Mouse (Mus musculus): ENCODE results near the gene Ssr4.
A peak's percentile ranks its signal among the peaks of the same experiment; 100 is the strongest.
"Not testable (repeated sequence)": the region's sequence is repeated elsewhere in the genome, so short reads cannot be mapped to it uniquely, and the experiment has no call there.

The Ssr4 gene

DNA sequence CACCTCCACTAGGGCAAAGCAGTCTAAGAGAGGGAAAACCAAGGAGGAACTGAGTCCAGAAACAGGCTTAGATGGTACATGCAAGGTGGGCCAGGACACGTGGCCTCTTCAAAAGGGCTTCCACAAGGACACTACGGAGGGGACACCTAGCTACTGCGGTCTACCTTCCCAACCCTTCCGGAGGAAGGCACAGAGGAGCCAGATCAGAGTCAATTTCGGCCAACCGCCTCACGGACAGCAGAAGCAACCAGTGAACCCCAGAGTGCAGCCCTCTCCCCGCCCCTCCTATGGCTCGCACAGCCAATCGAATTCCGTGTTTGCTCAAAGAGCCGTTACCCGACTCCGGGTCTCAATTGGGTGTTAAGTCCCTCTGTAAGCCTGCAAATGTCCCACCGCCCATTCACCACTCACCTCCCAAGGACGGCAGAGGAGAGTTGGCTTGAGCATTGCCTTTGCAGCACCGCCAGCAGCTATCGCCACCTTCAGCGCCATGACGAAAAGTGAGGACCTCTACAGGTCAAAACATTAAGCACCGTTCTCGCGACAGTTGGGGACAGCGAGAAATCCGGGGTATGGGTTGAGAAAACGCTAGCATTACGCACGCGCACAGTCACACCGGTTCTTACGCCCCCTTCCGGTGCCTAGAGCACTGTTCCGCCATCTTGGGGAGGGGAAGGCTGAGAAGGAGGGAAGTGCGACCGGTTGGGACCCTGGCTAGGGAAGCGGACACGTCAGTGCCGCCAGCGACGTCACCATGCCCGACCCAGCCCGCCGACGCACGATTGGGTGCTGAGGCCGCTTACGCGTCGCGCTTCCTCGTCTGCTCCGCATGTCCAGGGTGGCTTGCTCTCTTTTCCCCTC is at the start of gene Ssr4, which contains the start of gene Idh3g:
Gene Ssr4, plus strand, starts transcription at position 665 of the 861 bp plus-strand sequence.
Gene Idh3g, minus strand, starts transcription at position 534 of the 861 bp plus-strand sequence.
- DNase-seq = peak; percentile 96

DNA sequence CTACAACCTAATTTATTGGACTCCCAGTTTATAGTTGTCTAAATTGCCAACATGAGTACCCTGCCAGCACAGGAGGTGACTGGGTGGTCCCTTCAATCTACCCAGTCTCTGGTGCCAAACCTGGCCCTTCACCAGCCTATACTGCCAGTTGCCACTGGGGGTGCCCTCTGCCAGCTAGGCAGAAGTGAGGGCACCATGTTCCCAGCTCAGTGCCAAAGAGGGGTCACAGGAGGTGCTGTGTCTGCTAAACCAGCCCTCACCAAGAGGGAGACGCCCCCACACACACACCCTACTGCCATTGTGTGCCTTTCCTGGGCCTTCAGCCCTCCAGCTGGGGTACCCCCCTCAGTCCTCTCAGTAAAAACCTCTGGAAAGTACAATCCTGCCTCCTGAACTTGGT is 48.7 kb upstream of the Ssr4 start:
- DNase-seq = no peak

DNA sequence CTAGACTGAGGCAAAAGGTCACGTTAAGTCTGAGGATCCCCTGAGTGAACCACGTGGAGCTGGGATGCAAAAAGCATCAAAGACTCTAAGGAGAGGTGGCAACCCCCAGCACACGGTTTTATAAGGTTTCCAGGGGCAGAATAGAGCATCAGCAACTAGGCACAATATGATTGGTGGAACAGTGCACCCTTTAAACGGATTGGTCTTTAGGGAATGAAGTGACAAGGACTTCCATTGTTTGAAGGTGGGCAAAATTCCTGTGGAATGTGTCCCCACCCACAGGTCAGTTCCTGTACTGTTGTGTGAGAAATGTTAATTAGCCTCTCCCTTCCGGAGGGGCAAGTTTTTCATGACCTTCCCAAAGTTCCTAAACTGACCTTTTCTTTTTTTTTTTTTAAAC is 47.7 kb upstream of the Ssr4 start:
- DNase-seq = no peak

DNA sequence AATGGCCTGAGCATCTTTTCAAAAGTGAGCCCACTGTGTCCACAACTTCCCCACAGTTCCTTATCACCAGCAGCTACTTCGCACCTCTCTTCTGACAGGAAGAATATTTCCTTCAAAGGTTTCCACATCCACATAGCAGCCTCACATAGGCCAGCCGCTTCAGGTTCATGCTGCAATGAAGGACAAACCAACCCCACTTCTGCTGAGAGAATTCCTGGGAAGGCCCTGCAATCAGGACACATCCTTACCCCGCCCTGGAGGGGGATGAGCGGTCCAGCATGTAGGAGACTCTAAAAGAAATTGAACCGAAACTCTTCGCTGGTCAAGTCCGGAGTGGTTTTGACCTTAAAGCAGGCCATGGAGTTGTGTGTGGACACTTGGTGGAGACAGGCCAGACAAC is 47.0 kb upstream of the Ssr4 start:
- not testable (repeated sequence) for DNase-seq

DNA sequence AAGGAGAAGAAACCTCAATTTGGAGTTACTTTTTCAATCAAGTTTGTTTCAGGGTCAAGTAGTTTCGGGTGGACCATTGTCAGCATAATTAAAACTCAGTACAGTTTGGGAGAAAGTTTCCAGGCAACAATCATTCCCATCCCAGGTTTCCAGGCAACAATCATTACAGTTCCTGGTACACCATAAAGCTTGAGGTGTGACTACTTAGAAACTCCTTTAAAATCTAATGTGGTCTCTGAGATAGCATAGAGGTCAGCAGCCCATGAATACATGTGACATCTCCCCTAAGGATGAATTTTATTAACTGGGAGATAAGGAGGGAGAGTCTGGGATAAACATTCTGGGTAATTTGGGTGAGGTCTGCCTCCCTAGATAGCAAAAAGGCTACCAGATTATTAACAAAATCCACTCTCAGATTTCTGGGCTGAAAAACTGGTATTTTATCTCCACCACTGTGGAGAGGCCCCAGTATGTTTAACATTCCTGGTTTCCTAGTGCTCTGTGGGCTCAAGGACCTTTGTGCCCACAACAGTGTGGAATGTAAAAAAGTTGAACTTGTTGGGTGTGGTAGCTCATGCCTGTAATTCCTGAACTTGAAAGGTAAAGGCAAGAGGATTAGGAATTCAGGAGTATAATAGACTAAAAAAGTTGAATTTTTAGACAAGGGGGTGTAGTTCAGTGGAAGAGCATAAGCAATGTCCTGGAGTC is 41.9 kb upstream of the Ssr4 start:
- DNase-seq = no peak

DNA sequence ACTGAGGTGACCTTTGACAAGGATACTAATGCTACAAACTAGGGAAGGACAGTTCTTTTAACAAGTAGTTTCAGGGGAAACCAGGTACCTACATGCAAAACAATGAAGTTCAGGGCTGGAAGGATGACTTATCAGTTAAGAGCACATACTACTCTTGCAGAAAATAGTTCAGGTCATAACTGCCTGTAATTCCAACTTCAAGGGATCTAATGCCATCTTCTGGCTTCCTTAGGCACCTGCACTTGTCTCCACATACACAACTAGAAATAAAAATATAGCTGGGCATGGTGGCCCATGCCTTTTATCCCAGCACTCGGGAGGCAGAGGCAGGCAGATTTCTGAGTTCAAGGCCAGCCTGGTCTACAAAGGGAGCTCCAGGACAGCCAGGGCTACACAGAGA is 37.9 kb upstream of the Ssr4 start:
- DNase-seq = no peak

DNA sequence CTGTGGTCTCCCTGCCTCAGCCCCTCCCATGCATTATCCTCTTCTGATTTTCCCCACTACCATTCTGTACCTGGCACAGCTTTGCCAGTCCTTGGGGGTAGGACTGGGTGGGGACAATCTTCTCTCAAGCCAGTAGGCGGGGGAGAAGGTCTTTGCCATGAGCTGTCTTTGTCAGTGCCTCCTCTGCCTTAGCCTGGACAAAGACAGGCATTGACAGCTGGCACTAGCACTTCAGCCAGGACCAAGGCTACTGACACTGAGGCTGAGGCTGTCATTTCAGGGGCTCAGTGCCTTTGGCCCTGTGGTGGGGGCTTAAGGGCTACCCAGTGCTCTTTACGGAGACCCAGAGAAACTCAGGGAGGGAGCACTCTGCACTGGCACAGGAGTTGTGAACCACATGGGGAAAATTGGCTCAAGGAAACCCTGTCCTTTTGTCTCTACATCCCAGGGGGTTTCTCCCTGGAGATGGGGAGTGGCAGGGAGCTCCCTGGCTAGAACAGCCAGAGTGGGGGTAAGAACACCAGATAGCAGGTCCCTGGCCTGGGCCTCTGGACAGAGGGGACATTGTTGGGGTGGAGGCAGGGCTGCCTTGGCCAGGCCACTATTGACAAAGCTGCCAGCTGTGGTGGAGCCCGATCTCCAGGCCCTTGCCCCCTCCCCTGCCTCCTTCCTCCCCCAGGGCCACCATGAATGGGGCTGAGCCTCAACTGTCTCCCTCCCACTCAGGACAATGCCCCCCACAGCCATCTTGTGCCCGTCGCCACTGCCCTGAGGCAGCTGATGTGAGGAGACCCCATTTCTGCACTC is 30.3 kb upstream of the Ssr4 start, which contains the start of gene Plxnb3:
Gene Plxnb3, plus strand, starts transcription at position 757 of the 807 bp plus-strand sequence.
- DNase-seq = no peak

DNA sequence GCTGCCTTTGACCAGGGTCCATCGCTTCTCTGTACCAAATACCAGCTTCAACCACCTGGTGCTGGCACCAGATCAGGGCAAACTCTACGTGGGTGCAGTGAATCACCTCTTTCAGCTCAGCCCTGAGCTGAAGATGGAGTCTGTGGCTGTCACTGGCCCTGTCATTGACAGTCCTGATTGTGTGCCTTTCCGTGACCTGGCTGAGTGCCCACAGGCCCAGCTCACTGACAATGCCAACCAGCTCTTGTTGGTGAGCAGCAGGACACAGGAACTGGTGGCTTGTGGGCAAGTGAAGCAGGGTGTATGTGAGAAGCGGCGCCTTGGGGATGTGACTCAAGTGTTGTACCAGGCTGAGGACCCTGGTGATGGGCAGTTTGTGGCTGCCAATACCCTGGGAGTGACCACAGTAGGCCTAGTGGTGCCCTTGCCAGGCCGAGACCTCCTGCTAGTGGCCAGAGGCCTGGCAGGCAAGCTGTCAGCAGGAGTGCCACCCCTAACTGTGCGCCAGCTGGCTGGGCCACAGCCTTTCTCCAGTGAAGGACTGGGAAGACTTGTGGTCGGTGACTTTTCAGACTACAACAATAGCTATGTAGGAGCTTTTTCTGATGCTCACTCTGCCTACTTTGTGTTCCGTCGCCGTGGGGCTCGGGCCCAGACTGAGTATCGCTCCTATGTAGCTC is 28.1 kb upstream of the Ssr4 start:
- DNase-seq = no peak

DNA sequence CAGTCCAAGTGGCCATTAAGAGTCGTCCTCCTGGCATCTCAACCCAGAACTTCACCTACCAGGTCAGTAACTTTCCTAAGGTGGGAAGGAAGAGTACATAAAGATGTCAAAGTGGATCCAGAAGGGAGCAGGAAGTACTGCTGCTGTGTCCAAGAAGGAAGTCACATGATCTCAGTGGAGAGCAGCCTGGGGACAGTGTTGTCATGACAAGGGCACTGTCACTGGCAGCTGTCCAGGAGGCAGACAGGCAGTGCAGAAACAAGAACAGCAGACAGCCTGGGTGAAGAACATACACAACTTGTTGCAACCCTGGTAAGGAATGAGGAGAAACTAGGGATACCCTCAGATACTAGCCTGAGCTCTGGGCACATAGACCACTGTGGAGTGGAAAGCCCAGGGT is 21.5 kb upstream of the Ssr4 start:
- DNase-seq = peak; percentile 59

DNA sequence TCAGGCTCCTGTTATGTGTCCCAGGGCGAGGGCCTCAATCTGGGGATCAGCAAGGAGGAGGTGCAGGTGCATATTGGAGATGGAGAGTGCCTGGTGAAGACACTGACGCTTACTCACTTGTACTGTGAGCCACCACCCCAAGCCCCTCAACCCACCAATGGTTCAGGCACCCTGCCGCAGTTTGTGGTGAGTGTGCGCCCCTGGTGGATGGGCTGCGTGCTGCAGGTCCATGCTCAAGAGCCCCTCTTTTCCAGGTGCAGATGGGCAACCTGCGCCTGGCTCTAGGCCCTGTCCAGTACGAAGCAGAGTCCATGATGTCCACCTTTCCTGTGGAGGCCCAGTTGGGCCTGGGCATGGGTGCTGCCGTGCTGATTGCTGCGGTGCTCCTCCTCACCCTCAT is 19.6 kb upstream of the Ssr4 start:
- no peak for DNase-seq

DNA sequence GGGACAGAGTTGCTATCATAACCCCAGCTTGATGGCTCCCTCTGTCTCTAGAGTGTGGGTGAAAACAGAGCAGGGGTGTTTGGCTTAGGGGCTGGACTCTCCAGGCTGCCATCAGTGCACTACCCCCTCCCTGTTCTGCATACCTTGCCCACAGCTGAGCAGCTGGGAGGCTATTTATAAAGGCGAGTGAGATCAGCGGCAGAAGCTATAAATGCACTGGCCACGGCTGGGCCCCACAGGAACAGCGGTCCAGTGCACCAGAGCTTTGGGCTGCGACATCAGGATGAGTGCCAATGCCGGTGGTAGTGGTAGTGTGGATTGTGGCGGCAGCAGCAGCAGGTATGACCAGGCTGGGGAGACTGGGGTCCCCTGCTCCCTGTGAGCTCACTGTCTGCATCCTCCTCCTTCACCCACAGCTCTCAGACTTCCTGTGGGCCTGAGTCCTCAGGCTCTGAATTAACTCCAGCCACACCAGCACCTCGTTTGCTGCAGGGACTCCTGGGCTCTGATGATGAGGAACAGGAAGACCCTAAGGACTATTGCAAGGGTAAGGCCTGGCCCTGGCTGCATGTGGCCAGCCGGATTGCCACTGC is 12.6 kb upstream of the Ssr4 start, which contains the start of gene Srpk3:
Gene Srpk3, plus strand, starts transcription at position 238 of the 593 bp plus-strand sequence.
- no peak for DNase-seq

DNA sequence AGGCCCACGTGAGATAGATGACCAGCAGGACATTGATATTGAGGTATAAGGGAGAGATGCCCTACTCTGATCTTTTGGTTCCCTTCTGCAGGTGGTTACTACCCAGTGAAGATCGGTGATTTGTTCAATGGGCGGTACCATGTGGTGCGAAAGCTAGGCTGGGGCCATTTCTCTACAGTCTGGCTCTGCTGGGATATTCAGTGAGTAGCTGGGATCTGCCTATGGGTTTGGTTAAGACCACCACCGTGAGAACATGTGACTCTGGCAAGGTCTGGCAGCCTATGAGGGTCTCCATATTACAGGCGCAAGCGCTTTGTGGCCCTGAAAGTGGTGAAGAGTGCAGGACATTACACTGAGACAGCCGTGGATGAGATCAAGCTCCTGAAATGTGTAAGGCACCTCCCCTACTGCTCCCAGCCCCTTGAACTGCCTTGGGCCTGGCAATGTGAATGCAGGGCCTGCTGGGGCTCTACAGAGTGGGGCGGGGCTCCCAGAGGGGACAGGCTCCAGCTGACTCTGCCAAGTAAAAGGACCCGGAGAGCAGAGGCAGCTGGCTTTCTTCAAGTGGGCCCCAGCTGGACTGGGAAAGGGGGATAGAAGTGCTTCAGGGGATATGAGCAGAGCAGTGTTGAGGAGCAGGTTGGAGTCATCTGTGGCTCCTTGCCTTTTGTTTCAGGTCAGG is 11.9 kb upstream of the Ssr4 start:
- no peak for DNase-seq

DNA sequence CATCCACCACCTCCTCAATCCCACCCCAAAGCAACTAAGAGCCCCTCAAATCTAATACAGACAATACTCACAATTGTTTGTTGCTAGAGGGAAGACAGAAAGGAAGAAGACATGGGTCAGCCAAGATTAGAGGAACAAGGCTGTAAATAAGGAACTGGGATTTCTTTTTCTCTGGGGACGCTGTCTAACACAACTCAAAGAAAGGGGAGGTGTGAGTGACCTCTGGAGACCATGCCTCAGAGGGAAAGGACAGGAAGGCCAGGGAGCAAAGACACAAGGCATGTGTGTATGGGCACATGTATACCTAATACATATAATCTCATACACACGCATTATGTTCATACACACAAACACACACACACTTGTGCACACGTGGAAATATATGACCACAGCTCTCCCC is 4.6 kb upstream of the Ssr4 start:
- DNase-seq = no peak

DNA sequence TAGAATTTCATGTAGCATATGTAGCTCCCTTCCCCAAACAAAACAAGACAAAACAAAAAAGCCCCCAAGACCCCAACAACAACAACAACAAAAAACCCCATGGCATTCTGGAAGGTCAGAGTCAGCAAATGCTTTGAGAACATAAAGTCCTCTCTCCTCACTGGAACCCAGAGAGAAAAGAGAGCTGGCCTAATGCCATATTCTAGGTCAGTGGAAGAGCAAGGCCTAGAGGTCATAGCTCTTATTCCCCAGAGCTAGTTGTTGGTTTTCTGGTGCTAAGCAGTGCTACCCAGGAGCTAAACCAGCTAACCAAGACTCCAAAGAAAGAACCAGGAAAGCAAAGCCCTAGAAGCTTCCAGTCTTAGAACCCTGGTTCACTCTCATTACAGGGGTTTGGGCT is 1.2 kb upstream of the Ssr4 start:
- DNase-seq = peak; percentile 55

DNA sequence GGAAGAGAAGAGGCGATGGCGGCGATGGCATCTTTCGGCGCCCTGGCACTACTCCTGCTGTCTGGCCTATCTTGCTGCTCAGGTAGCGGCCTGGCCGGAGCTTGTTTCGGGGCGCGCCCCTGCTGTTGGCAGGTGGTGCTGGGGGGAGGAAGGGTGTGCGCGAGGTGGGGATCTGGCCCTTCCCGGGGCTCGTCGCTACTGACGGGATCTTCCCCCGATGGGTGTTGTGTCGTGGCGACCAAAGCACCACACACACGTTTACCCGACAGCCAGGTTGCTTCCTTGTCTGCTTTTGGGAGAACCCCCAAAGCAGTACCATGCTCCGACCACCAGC is 364 bp downstream of the Ssr4 start:
- no peak for DNase-seq

DNA sequence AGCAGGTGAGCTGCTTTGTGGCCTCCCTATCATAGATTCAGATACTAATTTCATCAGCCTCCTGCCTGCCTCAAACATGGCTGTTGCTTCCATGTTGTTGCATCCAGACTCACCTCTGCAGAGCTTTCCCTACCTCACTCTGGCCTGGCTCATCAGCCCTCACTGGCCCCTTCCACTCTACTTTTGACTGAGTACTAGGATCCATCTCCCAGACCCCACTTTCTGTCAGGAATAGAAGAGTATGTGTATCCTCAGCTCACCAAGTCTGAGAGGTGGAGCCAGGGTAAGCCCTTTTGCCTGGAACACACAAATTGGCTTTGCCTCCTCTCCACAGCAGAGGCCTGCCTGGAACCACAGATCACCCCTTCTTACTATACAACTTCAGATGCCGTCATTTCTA is 1.7 kb downstream of the Ssr4 start:
- no peak for DNase-seq

DNA sequence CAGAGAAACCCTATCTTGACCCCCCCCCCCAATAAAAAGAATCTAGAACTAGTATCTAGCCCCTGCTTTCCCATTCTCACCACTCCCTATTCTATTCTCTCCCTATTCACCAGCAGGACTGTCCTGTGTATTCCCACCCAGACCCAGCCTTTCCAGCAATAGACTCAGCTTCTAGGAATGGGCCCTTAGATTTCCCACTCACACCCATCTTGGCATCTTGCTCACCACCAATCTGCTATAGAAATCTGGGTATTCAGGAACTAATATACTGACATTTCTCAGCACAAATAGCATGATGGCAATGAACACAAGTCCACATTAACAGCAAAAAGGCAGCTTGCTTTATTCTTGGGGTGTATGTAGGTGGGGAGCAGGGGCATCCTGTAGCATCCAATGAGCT is 6.2 kb downstream of the Ssr4 start:
- DNase-seq = no peak

DNA sequence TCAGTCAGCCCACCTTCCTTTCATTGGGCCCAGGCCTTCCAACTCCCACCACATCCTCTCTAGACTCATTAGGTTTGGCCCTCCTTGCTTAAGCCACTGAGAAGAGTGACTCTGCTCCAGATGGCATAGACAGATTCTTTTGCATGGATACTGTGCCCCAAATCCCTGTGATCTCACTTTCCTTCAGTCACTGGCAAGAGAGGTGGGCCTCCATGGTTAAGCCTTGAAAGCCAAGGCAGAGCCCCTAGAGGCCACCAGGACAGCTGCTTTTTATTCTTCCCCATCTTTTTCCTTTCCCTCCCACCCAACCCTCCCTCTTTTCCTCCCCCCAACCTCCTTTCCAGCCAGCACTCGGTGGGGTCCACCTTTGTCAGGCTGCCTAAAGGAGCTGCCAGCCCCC is 6.7 kb downstream of the Ssr4 start:
- DNase-seq = no peak

DNA sequence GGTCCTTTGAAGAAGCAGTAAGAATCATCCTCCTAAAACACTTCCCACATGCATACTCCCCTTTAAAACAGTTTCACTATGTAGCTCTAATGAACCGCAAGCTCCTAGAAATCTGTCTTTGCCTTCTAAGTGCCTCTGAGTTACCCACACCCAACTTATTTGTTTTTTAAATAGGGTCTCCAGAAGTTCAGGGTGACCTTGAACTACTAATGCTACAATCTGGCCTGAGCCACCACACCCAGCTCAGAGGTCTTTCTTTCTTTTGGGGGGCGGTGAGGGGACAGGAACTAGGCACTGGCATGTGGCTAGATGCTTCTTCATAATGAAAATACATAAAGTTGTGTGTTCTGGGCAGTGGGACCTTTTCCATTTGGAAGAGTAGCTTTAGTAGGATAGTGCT is 10.7 kb downstream of the Ssr4 start:
- no peak for DNase-seq

DNA sequence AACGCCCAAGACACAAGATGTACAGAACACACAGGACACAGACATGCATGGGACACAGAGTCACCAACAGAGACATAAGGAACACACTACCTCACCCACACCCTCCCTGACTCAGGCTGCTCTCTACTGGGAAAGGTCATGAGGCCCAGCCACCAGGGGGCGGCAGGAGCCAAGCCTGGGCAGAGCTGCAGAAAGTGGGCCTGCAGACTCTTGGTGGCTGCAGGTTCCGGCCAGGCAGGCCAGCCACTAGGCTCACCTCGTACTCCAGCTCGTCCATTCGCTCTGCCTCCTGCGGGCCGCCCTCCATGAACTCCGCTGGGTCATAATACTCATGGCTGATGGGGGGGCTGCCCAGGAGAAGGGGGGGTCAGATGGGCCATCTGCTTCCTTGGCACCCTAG is 11.7 kb downstream of the Ssr4 start:
- peak; percentile 74 for DNase-seq

DNA sequence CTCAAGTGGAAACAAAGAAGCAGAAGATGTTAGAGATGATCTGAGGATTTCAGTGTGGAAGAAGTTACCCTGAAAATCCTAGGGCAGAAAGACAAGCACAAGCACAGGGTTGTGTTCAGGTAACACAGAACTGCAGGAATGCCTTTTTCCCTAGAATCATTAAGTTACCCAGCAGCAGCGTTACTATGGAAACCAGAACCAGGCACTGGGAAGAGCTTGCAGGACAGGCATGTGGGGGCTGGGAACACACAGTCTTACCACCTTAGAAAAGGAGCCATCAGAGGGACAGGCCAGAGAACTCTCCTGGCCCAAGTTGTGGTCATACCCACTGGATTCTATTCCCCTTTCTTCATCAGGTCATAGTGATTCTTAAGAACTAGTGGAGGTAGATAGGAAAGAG is 19.0 kb downstream of the Ssr4 start:
- DNase-seq = no peak

DNA sequence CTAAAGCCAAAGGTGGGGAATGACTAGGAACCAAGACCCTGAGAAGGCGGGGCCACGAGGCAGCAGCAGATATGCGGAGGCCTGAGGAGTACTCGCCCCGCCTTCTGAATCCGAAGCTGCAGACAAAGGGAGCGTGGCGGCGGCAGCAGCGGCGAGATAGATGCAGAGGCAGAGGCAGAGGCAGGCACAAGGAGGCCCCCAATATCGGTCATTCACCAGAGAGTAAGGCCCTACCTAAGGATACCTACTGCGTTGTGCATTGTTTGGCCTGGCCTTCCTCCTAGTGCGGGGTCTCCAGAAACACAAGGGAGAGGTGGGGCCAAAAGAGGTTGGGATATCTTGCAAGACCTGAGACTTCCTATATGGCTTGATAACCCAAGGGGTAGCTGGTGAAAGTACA is 28.2 kb downstream of the Ssr4 start:
- DNase-seq = no peak
